Mouse (Mus musculus): ENCODE data around the gene Rasgrp3.

GRCm38 (mm10) chr17:75480379-75480778 is 44.7 kb downstream of the Rasgrp3 start:
- TF ChIP-seq CTCF (conservative IDR thresholded peaks at IDR 0.05; ENCODE audit: low read length) (no peak), NANOG (IDR thresholded peaks at IDR 0.05; ENCODE audit: borderline replicate concordance, low read length) (no peak), POU5F1 (IDR thresholded peaks at IDR 0.05; ENCODE audit: borderline replicate concordance, low read length) (no peak)
